Mouse (Mus musculus): ENCODE data around the gene Dio1. TPM values are rescaled to one million over a fixed set of nuclear protein-coding genes. Genes with fewer than 3 reads are reported as not detected.
A peak's percentile ranks its signal among the peaks of the same experiment; 100 is the strongest.

Dio1 gene
- total RNA-seq, 1 experiment from 2014 or later = not detected

DNA sequence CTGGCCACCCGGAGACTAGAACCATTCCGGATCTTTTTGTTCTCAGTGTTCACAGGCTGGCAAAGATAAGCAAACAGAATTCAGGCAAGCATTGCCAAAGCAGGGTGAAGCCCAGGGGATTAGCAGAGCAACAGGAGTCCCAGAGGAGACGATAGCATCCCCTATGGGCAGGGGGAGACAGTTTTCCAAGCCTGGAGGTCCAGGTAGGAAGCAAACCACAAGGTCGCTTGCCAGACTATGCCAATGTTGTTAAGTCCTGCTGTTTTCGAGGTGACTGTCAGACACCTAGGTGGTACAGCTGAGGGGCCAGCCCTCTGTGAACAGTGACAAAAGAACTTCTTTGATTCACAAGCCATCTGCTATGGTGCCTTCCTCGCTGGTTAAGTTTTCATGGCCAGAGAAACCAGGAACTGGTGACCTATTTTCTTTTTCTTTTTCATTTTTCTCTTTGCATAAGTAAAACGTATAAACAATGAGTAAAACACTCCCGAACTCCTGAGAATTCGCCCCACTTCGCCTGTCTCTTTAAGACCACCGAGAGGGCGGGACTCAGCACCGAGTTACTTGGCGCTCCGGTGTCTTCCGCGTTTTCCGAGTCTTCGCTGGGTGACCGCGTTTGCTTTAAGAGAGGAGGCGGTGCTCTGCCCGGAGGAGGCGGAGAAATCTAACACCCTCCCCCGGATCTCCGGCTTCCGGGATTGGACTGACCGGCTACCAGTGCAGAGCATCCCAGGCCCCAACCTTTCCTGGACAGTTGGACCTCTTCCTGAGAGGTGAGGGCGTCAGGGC lies 6.9 kb upstream of the Dio1 start, which contains the start of gene Yipf1:
Gene Yipf1, plus strand, starts transcription at position 674 of the 789 bp plus-strand sequence.
- peak; percentile 95 to 97 for ATAC-seq (replicated peaks in 1 of 2; ENCODE audit: insufficient read depth in 1 of 2, low FRiP score in 2 of 2, low TSS enrichment in 1 of 2, low read depth in 1 of 2, poor library complexity in 2 of 2, severe bottlenecking in 2 of 2)

DNA sequence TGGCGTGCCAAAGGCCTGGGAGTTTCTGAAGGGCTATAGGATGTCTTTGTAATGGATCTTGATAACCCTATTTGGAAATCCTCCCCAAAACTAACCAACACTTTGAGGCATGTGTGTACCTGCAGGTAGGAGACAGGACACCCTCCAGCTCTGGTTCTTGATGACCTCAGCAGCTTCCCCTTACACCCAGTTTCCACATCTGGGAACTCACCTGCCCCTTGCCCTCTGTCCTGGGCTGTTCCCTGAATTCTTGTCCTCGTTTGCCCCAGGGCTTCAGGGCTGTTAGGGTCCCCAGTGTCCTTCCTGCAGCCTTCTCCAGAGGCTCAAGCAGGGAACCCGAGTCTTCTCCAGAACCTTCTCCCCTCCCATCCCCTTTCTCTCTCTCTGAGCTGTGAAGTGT lies 3.4 kb downstream of the Dio1 start:
- no peak for ATAC-seq (replicated peaks in 1 of 2; ENCODE audit: insufficient read depth in 1 of 2, low FRiP score in 2 of 2, low TSS enrichment in 1 of 2, low read depth in 1 of 2, poor library complexity in 2 of 2, severe bottlenecking in 2 of 2)

DNA sequence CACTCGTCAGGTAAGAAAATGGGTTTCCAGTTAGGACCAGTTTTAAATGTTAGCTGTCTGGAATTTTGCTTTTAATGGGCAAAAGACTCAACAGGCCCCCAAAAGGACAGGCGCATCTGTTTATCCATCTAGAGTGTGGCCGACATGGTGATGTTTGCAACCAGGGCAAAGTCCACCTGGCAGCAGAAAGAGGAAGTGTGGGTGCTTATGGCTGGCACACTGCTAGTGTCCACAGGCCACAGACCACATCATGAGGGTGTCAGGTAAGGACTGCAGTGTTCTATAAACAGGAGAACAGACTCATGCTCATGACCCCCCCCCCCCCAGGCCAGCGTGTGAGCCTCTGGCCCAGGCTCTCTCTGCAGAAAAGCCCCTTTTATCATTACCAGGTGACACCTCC lies 4.1 kb downstream of the Dio1 start:
- peak; percentile 71 to 74 for ATAC-seq (replicated peaks in 1 of 2; ENCODE audit: insufficient read depth in 1 of 2, low FRiP score in 2 of 2, low TSS enrichment in 1 of 2, low read depth in 1 of 2, poor library complexity in 2 of 2, severe bottlenecking in 2 of 2)

DNA sequence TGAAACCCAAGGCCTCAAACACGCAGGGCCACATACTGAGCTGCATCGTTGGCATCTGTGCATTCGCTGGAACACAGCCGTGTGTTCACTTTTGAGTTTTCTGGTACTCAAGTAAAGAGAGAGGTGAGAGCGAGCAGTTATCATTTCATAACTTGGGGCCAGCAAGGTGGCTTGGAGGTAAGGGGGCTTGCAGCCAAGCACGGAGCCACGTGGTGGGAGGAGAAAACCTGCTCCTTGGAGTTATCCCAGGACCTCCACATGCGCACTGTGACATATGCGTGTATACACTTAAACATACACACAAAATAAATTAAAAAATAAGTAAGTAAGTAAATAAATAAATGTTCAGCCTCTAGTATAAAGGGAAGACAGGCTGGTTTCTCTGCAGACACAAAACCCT lies 4.7 kb downstream of the Dio1 start:
- no peak for ATAC-seq (replicated peaks in 1 of 2; ENCODE audit: insufficient read depth in 1 of 2, low FRiP score in 2 of 2, low TSS enrichment in 1 of 2, low read depth in 1 of 2, poor library complexity in 2 of 2, severe bottlenecking in 2 of 2)

DNA sequence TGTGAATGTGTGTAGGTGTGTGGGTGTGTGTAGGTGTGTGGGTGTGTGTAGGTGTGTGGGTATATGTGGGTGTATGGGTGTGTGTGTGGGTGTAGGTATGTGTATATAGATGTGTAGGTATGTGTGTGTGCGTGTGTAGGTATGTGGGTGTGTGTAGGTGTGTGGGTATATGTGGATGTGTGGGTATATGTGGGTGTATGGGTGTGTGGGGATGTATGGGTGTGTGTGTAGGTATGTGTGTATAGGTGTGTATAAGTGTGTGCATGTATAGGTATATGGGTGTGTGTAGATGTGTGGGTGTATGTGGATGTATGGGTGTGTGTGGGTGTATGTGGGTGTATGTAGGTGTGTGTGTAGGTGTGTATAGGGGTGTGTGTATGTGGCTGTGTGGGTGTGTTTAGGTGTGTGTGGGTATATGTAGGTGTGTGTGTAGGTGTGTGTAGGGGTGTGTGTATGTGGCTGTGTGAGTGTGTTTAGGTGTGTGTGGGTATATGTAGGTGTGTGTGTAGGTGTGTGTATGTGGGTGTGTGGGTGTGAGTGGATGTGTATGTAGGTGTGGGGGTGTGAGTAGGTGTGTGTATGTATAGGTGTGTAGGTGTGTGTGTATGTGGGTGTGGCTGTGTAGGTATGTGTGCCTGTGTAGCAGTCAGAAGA lies 5.9 kb downstream of the Dio1 start:
- no peak for ATAC-seq (replicated peaks in 1 of 2; ENCODE audit: insufficient read depth in 1 of 2, low FRiP score in 2 of 2, low TSS enrichment in 1 of 2, low read depth in 1 of 2, poor library complexity in 2 of 2, severe bottlenecking in 2 of 2)

DNA sequence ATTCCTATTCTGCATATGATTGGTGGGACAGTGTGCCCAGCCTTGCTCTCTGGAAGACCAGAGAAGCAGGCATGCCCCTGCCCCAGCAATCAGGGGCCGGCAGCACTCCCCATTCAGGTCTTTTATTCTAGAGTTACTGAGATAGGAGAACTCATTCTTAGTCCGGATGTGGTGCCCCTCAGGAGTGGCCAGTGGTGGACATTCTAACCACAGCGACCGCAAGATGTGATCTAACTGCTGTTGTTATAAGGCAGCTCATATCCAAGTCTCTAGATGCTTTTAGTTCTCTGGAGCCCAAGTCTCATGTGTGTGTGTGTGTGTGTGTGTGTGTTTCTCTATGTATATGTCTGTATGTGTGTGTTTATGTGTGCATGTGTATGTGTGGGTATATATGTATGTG lies 6.6 kb downstream of the Dio1 start:
- ATAC-seq (replicated peaks in 1 of 2; ENCODE audit: insufficient read depth in 1 of 2, low FRiP score in 2 of 2, low TSS enrichment in 1 of 2, low read depth in 1 of 2, poor library complexity in 2 of 2, severe bottlenecking in 2 of 2) = no peak; a peak in 1 of 4 replicates

- ATAC-seq (replicated peaks in 1 of 2; ENCODE audit: insufficient read depth in 1 of 2, low FRiP score in 2 of 2, low TSS enrichment in 1 of 2, low read depth in 1 of 2, poor library complexity in 2 of 2, severe bottlenecking in 2 of 2) = peak in 1 of 2 experiments; percentile 47; a peak in 1 of 4 replicates
Observed at GRCm38 (mm10) chr4:107299779-107300340, 7.1 kb downstream of the Dio1 start.

DNA sequence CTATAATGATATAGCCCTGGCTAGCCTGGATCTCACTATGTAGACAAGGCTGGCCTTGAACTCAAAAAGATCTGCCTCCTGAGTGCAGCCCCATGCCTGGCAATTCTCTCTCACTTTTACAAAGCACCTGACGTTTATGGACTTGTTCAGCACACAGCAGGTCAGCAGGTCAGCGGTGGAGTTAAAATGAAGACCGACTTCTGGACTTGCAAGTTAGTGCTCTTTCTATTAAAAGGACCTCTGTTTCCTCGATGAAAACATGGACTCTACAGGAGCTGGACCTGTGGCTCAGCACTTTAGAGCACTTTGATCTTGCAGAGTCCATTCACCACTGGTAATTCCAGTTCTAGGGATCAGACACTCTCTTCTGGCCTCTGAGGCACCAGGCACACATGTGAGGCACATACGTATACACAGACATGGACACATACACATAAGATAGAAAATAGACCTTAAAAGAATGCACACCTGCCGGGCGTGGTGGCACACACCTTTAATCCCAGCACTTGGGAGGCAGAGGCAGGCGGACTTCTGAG lies 8.8 kb downstream of the Dio1 start:
- no peak for ATAC-seq (replicated peaks in 1 of 2; ENCODE audit: insufficient read depth in 1 of 2, low FRiP score in 2 of 2, low TSS enrichment in 1 of 2, low read depth in 1 of 2, poor library complexity in 2 of 2, severe bottlenecking in 2 of 2)

DNA sequence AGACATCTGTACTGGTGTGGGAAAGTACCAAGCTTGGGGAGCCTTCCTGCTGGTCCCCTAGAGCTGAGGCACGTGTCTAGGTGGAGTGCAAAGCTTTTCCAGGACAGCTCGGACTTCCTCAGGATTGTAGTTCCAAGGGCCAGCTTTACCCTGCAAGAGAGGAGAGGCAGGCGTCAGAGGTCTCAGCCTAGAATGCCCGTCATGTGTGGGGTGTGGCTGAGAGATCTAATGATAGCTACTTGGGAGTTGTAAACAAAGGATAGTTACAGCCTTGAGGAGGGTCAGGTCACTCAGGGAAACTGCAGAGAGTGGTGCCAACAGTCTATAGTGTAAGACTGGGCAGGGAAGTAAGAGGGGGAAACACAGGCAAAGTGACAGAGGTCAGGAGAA lies 14.7 kb downstream of the Dio1 start:
- ATAC-seq (replicated peaks in 1 of 2; ENCODE audit: insufficient read depth in 1 of 2, low FRiP score in 2 of 2, low TSS enrichment in 1 of 2, low read depth in 1 of 2, poor library complexity in 2 of 2, severe bottlenecking in 2 of 2) = no peak

GRCm38 (mm10) chr4:107291611-107292272 lies 15.2 kb downstream of the Dio1 start:
- ATAC-seq (replicated peaks in 1 of 2; ENCODE audit: insufficient read depth in 1 of 2, low FRiP score in 2 of 2, low TSS enrichment in 1 of 2, low read depth in 1 of 2, poor library complexity in 2 of 2, severe bottlenecking in 2 of 2) = no peak

GRCm38 (mm10) chr4:107287517-107287916 lies 19.5 kb downstream of the Dio1 start:
- no peak for ATAC-seq (replicated peaks in 1 of 2; ENCODE audit: insufficient read depth in 1 of 2, low FRiP score in 2 of 2, low TSS enrichment in 1 of 2, low read depth in 1 of 2, poor library complexity in 2 of 2, severe bottlenecking in 2 of 2)

DNA sequence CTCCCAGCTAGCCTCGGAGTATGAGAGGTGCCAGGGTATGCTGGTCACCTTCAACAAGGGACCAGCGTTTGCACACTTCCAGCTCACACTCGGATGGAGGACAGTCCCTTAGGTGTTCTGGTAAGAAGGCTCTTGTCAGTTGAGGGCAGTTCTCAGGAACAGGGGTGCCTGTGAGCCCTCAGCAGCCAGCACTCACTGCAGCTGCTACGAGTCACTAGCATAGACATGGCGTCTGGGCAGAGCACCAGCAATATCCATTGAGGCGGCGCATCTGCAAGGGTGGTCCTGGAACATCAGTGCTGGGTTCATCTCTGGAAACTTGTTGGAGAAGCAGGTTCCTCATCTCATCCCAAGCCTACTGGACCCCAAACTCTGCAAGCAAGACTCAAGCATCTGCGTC lies 20.6 kb downstream of the Dio1 start:
- no peak for ATAC-seq (replicated peaks in 1 of 2; ENCODE audit: insufficient read depth in 1 of 2, low FRiP score in 2 of 2, low TSS enrichment in 1 of 2, low read depth in 1 of 2, poor library complexity in 2 of 2, severe bottlenecking in 2 of 2)

DNA sequence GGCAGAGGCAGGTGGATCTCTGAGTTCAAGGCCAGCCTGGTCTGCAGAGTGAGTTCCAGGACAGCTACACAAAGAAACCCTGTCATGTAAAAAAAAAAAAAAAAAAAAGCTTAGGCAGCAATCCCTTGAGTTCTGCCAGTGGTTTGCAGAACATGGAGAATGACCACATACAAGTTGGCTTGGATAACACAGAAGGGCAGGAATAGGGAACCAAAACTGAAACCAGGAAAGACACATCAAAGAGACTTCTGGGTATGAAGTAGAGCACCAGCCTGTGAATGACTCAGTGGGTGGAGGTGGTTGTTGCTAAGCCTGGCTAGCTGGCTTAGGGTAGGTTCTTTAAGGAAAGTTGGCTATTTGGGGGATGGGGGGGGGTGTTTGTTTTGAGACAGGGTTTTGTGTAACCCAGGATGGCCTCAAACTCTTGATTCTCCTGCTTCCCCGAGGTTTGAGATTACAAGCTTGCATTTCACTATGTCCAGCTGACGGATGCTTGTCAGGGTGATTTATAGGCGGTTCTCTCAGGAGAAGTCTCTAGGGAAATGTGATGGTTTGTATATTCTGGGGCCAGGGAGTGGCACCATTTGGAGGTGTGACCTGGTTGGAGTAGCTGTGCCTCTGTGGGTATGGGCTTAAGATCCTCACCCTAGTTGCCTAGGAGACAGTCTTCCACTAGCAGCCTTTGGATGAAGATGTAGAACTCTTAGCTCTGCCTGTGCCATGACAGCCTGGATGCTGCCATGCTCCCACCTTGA lies 21.3 kb downstream of the Dio1 start:
- ATAC-seq (replicated peaks in 1 of 2; ENCODE audit: insufficient read depth in 1 of 2, low FRiP score in 2 of 2, low TSS enrichment in 1 of 2, low read depth in 1 of 2, poor library complexity in 2 of 2, severe bottlenecking in 2 of 2) = peak; percentile 90

GRCm38 (mm10) chr4:107280843-107281475 lies 26.0 kb downstream of the Dio1 start:
- no peak for ATAC-seq (replicated peaks in 1 of 2; ENCODE audit: insufficient read depth in 1 of 2, low FRiP score in 2 of 2, low TSS enrichment in 1 of 2, low read depth in 1 of 2, poor library complexity in 2 of 2, severe bottlenecking in 2 of 2)

- ATAC-seq (replicated peaks in 1 of 2; ENCODE audit: insufficient read depth in 1 of 2, low FRiP score in 2 of 2, low TSS enrichment in 1 of 2, low read depth in 1 of 2, poor library complexity in 2 of 2, severe bottlenecking in 2 of 2) = no peak
Observed at GRCm38 (mm10) chr4:107278188-107278707, 28.7 kb downstream of the Dio1 start.

DNA sequence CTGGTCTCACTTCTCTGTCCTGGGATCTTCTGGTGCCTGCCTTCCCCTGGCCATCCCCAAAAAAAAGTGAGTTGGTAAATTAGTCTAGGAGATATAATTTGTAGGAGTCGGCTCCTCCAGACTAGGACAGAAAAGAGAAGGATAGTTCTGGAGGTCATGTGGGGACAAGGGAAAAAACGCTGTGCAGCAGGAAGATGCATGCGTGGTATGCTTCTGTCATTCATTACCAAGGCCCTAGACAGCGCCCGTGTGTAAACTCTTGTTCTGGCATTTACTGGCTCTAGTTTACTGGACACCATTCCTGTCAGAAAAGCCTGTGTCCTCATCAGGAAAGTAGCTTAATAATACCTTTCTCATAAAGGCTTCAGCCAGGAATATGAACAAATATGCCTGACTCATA lies 32.5 kb downstream of the Dio1 start:
- no peak for ATAC-seq (replicated peaks in 1 of 2; ENCODE audit: insufficient read depth in 1 of 2, low FRiP score in 2 of 2, low TSS enrichment in 1 of 2, low read depth in 1 of 2, poor library complexity in 2 of 2, severe bottlenecking in 2 of 2)
